Mouse (Mus musculus): ENCODE measurements around the gene Gm5662. TPM values are rescaled to one million over a fixed set of nuclear protein-coding genes. Genes with fewer than 3 reads are reported as not detected.
"Not testable (repeated sequence)": the region's sequence is repeated elsewhere in the genome, so short reads cannot be mapped to it uniquely, and the experiment has no call there.

Gm5662 gene
- total RNA-seq (2015) (not detected in 2 replicates), total RNA-seq (2017) (not detected in 2 replicates)

DNA sequence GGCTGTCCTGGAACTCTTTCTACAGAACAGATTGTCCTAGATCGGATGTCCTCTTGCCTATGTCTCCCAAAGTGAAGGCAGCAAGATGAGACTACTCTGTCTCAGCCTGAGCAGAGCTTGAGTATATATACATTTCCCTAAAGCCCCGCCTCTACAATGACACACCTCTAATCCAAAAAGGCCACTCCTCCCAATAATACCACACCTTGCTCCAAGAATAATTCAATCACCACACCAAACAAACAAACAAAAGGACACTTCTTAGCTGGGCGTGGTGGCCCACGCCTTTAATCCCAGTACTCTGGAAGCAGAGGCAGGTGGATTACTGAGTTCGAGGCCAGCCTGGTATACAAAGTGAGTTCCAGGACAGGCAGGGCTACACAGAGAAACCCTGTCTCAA is at the start of gene Gm5662:
Gene Gm5662 (minus strand): TSS at position 101 of the 400 bp plus-strand sequence.
- not testable (repeated sequence) for ATAC-seq (replicated peaks; ENCODE audit: poor library complexity)

DNA sequence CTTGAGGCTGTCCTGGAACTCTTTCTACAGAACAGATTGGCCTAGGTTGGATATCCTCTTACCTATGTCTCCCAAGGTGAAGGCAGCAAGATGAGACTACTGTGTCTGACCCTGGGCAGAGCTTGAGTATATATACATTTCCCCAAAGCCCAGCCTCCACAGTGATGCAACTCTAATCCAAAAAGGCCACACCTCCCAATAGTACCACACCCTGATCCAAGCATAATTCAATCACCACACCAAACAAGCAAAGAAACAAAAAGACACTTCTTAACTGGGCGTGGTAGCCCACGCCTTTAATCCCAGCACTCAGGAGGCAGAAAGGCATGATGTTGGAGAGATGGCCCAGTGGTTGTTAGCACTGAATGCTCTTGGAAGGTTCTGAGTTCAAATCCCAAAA is 49.6 kb upstream of the Gm5662 start, which contains the start of gene Gm5039:
Gene Gm5039 (minus strand): TSS at position 101 of the 400 bp plus-strand sequence.
- ATAC-seq (replicated peaks; ENCODE audit: poor library complexity), result not testable (repeated sequence)

DNA sequence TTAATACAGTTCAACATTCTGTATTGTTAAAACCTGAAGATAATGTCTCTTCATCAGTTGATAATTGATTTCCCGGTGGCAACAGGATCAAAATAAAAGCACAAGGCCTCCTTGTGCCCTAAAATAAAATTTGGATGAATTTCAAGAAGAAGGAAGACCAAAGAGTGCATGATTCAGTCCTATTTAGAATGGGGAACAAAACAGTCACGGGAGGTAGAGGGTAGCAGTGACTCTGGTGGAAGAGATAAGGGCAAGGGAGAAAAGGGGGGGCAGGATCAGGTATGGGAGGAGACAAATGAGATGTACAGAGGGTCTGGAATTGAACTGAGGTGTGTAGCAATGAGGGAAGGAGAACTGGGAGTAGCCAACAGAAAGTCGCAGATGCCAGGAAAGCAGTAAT is 40.3 kb upstream of the Gm5662 start:
- ATAC-seq (replicated peaks; ENCODE audit: poor library complexity), result no peak

DNA sequence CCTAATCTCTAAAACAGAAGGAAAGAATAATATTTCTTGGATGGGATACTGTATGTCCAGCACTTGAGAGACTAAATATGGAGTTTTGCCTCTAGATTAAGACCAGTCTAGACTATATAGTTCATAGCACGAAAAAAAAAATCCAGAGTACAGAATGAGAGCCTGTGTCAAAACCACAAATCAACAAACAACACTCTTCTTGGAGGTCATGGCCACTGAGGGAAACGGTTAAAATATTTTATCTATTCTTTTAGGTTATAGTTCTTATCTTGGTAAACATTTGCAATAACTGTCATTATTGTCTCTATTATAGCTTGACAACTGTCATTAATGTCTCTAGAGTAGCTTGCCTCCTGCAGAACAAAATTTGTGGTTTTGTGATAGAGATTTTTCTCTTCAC is 22.9 kb upstream of the Gm5662 start:
- ATAC-seq (replicated peaks; ENCODE audit: poor library complexity), result not testable (repeated sequence)

DNA sequence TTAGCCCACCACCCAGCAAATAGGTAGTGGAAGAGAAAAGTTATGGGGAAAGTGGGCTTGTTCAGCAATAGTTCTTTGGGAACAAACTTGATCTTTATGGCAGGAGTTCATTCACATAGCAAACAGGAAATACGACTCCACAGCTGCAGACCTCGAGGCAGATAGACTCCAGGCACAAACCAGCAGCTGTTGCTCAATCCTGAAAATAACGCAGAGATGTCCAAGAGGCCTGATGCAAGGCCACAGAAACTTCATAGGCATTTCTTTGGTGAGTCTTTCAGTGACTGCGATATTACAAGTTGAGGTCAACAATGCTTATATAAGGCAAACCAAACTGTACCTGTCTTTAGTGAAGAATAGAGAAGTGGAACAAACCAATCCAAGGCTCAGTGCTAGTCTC is 18.8 kb upstream of the Gm5662 start:
- not testable (repeated sequence) for ATAC-seq (replicated peaks; ENCODE audit: poor library complexity)

DNA sequence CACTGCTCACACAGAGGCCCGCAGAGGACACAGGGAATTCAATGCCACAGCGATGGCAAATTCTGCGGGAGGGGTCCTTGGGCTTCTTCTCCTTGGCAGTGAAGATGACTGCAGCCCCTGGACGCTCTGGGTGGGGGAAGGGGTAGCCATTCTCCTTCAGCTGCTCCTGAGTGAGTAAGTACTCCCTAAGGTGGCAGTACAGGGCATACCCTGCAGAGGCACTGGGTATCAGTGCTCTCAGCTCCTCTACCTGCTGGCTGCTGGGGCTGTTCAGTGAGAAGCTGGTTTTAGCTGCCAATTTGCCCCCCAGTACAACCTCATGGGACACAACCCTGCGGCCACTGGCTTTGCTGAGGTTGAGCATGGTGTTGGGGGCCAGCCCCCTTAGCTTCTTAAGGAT is 10.9 kb upstream of the Gm5662 start:
- ATAC-seq (replicated peaks; ENCODE audit: poor library complexity), result not testable (repeated sequence)

DNA sequence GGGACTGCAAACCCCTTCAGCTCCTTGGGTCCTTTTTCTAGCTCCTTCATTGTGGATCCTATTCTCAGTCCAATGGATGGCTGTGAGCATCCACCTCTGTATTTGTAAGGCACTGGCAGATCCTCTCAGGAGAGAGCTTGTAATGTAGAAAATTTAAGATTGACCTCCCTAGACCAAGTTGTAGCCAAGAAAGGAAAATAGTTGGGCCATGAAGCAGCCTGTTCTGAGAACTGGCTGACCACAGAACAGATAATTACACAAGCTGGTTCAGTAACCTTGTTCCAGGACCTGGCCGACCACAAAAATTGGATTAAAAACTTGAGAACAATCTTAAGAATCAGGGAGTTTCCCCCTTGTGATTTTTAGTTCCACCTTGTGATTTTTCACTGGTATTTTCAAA is 17.1 kb downstream of the Gm5662 start:
- no peak for ATAC-seq (replicated peaks; ENCODE audit: poor library complexity)

DNA sequence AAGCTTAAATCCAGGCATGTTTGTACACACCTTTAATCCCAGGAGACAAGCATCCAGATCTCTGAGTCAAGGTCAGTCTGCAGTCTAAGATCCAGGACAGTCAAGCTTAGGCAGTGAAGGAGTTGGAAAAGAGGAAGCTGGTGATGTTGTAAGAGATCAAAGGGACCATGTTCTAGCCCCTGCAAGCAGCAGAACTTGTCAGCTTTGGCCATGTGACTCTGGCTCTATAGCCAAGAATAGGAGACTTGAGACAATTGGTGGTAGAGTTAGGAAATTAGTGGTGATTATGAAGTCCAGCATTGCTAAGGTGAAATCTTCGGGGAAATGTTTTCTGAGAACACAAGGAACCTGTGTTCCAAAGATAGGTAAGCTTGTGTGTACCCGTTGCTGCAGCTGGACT is 18.4 kb downstream of the Gm5662 start:
- not testable (repeated sequence) for ATAC-seq (replicated peaks; ENCODE audit: poor library complexity)

DNA sequence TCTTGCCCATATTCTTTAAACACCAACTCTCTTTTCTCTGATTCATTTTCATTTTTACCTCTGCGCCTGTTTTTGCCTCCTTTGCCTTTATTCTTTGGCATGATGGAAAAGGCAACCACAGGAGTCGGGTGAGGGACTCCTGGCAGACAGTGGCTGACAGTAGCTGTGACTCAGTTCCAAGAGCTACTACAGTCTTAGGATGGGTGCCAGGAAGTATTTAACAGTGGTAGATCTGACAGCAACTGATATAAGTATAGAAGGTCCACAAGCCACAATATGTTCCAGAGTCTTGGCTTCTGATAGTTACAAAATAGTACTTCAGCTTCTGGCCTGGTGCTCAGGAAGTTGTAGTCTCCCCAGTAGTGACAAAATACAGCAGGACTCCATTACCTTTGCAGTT is 24.3 kb downstream of the Gm5662 start, which contains the start of gene Gm8332:
Gene Gm8332 (minus strand): TSS at position 101 of the 400 bp plus-strand sequence.
- ATAC-seq (replicated peaks; ENCODE audit: poor library complexity), result not testable (repeated sequence)

DNA sequence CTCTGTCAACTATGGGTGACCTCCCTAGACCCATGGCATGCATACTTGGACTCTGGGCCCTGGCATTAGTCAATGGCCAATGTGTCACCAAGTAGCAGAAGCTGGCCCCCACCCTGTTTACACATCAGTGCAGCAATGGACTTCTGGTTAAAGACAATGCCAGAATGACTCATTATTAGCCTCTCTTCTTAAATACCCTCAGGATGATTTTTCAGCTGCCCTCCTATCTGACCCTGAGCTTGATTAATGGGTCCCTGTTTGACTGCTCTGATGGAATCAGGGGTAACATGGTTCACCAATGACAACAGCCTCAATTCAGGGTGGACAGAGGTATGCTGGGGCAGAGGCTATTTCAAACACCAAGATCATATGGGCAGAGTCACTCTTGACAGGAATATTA is 28.5 kb downstream of the Gm5662 start:
- not testable (repeated sequence) for ATAC-seq (replicated peaks; ENCODE audit: poor library complexity)

DNA sequence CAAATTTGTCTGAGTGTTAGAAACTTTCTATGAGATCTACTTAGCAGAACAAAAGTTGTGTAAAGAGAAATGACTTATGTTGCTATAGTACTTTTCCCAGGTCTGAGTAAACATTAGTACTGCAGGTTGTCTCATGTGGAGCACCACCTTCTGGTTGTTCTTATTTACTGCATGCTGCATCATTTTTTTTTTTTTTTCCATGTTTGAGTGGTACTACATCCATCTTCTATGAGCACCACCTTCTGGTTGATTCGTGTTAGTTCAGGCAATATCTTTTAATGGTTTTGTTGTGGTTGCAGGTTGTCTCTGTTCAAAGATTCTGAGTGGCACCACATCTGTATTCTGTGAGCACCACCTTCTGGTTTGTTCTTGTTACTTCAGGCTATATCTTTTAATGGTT is 31.4 kb downstream of the Gm5662 start:
- ATAC-seq (replicated peaks; ENCODE audit: poor library complexity), result not testable (repeated sequence)

Other genes with a start within 250 kb of the Gm5662 start
- not detected in 2 replicates for gene Gm2056, start 247.5 kb downstream of the Gm5662 start, total RNA-seq (2015)
- not detected in 2 replicates for gene Gm2056, start 247.5 kb downstream of the Gm5662 start, total RNA-seq (2017)
- not detected in 2 replicates for gene Gm16368, start 190.8 kb downstream of the Gm5662 start, total RNA-seq (2015)
- gene Gm16368, start 190.8 kb downstream of the Gm5662 start, total RNA-seq (2017), result not detected in 2 replicates
- not detected in 2 replicates for gene Gm10436, start 92.4 kb downstream of the Gm5662 start, total RNA-seq (2015)
- not detected in 2 replicates for gene Gm10436, start 92.4 kb downstream of the Gm5662 start, total RNA-seq (2017)
- not detected in 2 replicates for gene Gm8332, start 24.4 kb downstream of the Gm5662 start, total RNA-seq (2015)
- not detected in 2 replicates for gene Gm8332, start 24.4 kb downstream of the Gm5662 start, total RNA-seq (2017)
- gene Gm5039, start 49.5 kb upstream of the Gm5662 start, total RNA-seq (2015), result not detected in 2 replicates
- not detected in 2 replicates for gene Gm5039, start 49.5 kb upstream of the Gm5662 start, total RNA-seq (2017)
- 10.2 and 11.8 TPM in 2 replicates for gene Adck1, start 86.1 kb upstream of the Gm5662 start, total RNA-seq (2015)
- gene Adck1, start 86.1 kb upstream of the Gm5662 start, total RNA-seq (2017), result 21.7 and 25.7 TPM in 2 replicates